Mouse (Mus musculus): Measurements from ENCODE around the gene Olfr987.

GRCm38 (mm10) chr2:85339972-85340371 is 857 bp upstream of the Olfr987 start:
- no peak for TF ChIP-seq CTCF (IDR thresholded peaks at IDR 0.05; ENCODE audit: low read depth, low read length)
- TF ChIP-seq POLR2A (IDR thresholded peaks at IDR 0.05; ENCODE audit: insufficient read depth, low read length) = no peak
